Mouse (Mus musculus): ENCODE results near the gene Fzr1.
A peak's percentile ranks its signal among the peaks of the same experiment; 100 is the strongest.

Gene Fzr1

GRCm38 (mm10) chr10:81382039-81382438 lies 3.7 kb upstream of the Fzr1 start:
- no peak for DNase-seq (ENCODE audit: low read depth, low spot score)

DNA sequence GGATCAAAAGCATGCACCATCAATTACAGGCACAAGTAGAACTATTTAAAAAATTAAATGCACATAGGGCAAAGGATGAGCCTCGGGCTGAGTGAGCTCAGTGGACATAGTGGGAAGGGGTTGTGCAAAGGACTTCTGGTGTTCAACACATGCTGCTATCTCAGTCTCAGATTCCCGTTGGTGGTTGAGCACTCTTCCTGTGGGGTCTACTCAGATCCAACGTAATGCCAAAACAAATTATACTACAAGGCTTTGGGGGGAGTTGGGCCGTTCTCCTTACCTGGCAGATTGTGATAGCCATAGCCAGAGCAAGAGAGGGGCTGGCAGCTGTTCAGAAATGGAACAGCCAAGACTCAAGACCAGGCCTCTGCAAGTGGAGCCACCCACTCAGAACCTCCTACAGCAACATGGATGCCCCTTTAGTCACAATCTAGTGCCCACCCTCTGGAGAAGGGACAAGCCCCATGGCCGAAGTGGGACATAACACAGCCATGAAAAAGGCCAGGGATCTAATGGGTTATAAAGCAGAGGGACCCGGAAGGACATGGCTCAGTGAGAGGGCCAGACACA lies 1.6 kb upstream of the Fzr1 start:
- DNase-seq (ENCODE audit: low read depth, low spot score), result no peak

- no peak for DNase-seq (ENCODE audit: low read depth, low spot score)
Measured at GRCm38 (mm10) chr10:81379183-81379553, 852 bp upstream of the Fzr1 start.

- DNase-seq (ENCODE audit: low read depth, low spot score), result peak; percentile 99
Measured at GRCm38 (mm10) chr10:81378553-81379182, 352 bp upstream of the Fzr1 start.

- no peak for DNase-seq (ENCODE audit: low read depth, low spot score)
Measured at GRCm38 (mm10) chr10:81377362-81377664, 1.0 kb downstream of the Fzr1 start.

DNA sequence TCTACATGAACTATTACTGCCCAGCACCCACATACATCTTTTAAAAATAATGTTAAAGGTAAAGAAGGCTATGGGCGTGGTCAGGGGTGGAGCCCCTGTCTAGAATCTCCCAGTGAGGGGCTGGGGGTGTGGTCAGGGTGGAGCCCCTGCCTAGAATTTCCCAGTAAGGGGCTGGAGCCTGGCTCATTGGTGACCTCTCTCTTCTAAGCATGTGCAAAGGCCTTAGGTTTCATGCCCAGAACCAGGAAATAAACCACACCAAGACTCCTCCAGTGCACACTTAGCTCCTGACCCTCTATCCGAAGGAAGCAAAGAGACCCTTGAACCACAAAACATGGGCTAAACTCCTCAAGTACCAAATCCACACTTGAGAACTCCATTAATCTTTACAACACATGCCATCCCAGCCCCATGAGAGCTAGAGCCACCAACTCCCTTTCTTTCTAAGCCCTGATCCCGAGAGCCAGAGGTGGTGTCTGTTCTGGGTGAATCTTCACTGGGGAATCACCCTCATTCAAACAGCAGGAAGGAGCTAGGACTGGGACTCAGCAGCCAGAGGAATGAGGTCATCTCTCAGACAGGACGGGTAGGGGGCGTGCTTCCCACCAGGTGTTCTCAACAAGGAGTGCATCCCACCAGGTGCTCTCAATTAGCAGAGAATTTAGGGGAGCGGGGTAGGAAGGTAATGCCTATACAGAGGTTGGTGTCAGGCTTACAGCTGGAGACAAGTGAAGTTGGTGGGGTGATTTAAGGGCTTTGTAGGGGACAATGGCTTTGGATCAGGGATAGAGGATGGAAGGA lies 1.6 kb downstream of the Fzr1 start:
- DNase-seq (ENCODE audit: low read depth, low spot score), result no peak

DNA sequence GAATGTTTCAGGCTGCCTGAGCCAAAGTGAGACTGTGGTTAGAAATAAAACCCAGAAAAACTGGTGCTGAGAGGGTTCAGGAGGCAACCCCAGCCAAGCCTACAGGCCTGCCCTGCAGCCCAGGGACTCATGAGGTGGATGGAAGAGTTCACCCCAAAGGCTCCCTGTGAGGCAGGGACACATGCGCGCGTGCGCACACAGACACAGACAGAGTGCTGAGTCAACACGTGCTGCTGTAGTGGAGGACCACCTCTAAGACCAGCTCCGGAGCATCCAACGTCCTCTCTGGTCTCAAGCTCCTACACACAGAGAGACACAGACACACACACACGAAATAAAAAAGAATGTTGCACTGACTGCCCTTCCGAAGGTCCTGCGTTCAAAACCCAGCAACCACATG lies 3.0 kb downstream of the Fzr1 start:
- no peak for DNase-seq (ENCODE audit: low read depth, low spot score)

GRCm38 (mm10) chr10:81367207-81367495 lies 11.2 kb downstream of the Fzr1 start:
- no peak for DNase-seq (ENCODE audit: low read depth, low spot score)

- no peak for DNase-seq (ENCODE audit: low read depth, low spot score)
Measured at GRCm38 (mm10) chr10:81366477-81367206, 11.7 kb downstream of the Fzr1 start.

DNA sequence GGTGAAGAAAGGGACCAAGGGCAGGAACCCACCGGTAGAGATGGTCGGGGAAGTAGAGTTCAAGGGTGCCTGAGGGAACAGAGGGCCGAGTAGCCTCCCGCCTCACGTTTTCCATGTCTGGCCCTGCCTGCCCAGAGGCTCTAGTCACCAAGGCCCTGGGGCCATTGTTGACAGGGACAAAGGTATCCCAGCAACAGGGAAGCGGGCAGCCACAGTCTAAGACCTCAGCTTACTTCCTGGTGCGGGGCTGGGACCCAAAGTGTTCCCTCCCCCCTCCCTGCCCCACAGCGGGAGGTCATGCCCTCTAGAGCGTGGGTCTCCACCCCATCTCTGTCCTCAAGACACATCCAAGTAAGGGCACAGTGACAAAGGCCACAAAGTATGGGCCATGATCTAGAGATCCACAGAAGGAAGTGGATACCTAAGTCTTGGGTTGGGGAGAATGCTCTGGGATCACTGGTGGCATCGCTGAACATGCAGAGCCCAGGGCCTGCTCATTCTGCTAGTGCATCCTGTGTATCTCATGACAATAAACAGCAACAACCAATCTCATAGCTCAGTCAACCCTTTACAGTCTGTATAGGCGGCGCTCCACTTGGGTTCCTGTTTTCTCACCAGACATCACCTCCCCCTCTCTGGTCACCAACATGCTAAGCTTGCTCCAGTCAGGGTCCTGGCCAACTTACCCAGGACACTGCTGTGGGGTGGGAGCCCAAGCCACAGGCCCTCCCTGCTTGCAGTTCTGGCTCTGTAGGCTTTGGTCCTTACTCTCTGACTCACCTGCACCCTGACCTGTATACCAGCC lies 12.4 kb downstream of the Fzr1 start, which contains the start of gene 4930404N11Rik:
Gene 4930404N11Rik, minus strand, starts transcription at position 145 of the 805 bp plus-strand sequence.
- DNase-seq (ENCODE audit: low read depth, low spot score), result no peak

DNA sequence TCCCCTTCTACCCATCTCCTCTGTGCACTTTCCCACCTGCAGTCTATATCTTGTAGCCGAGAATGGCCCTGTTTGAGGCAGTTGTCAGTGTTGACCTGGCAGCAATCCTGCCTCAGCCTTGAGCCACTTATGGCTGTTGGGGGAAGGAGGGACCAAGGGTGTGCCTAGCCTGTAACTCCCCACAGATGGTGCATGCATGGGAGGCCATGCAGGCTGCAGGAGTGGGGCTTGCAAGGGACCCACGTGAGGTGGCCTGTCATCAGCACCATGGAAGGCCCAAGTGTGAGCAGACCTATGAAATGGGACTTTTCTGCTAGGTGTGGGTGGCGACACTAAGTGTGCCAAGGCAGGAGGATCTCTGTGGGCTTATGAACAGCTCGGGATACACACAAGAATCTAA lies 13.2 kb downstream of the Fzr1 start:
- peak; percentile 52 for DNase-seq (ENCODE audit: low read depth, low spot score)

DNA sequence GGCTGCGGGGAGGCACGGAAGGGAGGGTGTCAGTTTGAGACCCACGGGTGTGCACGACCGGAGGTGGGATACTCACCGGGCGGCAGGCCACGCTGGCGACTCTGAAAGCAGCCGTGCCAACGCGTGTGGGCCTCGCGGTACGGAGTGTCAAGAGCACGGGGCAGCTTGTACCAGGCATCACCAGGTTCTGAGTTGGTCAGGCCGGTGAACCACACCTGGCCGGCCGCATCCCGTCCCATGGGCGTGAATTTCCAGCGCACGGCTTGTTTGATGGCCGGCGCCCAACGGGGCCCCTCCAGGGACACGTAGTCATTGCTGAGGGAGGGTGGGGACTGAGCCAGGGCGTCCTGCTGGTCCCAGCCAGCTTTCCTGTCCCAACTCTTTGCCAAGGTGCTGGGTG lies 13.7 kb downstream of the Fzr1 start:
- no peak for DNase-seq (ENCODE audit: low read depth, low spot score)

GRCm38 (mm10) chr10:81363436-81364346 lies 14.6 kb downstream of the Fzr1 start:
- no peak for DNase-seq (ENCODE audit: low read depth, low spot score)

- DNase-seq (ENCODE audit: low read depth, low spot score), result no peak
Measured at GRCm38 (mm10) chr10:81362336-81362949, 15.9 kb downstream of the Fzr1 start.

DNA sequence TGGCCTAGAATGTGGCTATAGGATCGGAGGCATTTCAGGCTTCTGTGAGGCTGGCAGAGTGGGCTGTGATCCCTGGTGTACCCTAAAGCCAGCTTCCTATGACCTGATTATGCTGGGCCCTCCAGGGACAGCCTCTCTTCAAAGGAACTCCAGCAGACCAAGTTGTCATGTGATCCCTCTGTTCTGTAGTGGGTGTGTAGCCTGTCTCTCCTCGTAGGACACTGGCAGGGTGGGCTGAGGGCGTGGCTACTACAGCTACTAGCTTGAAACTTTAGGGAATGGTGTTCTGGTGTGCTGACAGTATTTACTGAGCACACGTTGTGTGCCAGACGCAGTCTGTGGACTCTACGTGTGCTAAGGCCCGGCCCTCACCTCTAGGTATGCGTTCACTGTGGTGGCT lies 17.6 kb downstream of the Fzr1 start:
- no peak for DNase-seq (ENCODE audit: low read depth, low spot score)

- no peak for DNase-seq (ENCODE audit: low read depth, low spot score)
Measured at GRCm38 (mm10) chr10:81358841-81359240, 19.5 kb downstream of the Fzr1 start.

DNA sequence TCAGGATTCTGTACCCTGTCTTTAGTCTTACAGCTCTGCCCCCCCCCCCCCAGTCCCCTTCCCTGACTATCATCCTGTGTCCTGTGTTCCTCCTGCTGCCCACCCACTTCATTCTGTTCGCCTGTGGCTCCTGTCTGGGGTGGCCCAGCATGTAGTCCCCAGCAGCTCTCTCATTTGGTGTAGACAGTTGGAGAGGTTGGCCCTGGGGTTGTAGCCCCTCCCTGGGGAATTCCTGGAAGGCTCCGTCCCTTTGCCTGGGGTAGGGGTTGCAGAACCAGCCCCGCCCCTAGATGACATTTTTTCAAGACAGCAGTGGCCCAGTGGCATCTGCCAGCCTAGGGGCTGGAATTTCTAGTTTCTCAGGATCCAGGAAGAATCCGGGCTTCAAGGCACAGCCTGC lies 20.1 kb downstream of the Fzr1 start:
- no peak for DNase-seq (ENCODE audit: low read depth, low spot score)

- peak; percentile 69 for DNase-seq (ENCODE audit: low read depth, low spot score)
Measured at GRCm38 (mm10) chr10:81356991-81357844, 21.1 kb downstream of the Fzr1 start, which contains the start of gene Mfsd12. TSS of gene Mfsd12 (plus strand) at chr10:81357491.

- no peak for DNase-seq (ENCODE audit: low read depth, low spot score)
Measured at GRCm38 (mm10) chr10:81356352-81356990, 21.8 kb downstream of the Fzr1 start.
